Mouse (Mus musculus): ENCODE data around the gene Ccpg1. TPM values are rescaled to one million over a fixed set of nuclear protein-coding genes. Genes with fewer than 3 reads are reported as not detected.

The Ccpg1 gene
- polyA plus RNA-seq, 1 experiment from 2014 or later, result 17.4 TPM

DNA sequence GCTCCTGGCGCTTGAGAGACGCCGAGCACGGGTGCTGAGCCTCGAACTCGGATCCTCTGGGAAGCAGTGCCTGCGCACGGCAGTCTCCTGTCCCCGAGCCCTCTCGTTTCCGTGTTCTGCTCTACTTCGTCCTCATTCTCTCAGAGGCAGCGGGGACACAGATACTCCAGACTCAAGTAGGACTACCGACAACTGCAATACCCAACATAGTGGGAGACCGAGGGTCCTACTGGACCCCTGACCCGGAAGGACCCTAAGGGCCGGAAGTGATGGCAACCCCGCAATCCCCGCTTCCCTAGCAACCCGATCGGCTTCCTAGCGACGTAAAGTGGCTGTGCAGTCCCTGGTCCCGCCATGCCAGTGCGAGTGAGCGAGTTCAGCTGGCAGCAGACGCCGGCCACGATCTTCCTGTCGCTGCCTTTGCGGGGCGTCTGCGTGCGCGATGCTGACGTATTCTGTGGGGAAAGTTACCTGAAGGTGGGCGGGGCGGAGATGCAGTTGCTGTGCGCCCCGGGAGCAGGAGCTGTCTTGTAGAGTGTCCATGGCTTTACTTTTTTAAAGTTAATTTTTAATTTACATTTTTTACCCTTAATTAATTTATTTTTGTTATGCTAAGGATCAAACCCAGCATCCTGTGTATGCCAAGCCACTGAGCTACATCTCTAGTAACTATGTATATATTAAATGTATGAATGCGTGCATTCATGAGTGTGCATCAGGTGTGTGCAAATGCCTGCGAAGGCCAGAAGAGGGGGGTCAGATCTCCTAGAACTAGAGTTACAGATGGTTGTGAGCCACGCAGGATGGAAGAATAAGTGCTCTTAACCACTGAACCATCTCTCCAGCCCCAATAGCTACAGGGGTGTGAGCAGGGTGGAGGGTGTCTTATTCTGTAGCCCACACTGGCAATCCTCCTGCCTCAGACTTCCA, 26.4 kb upstream of the Ccpg1 start, which contains the start of the genes Dyx1c1 and Gm44503:
Gene Dyx1c1, plus strand, starts transcription at position 265 of the 930 bp plus-strand sequence.
Gene Gm44503, plus strand, starts transcription at position 332 of the 930 bp plus-strand sequence.
- Histone ChIP-seq H3K36me3 (ENCODE audit: control insufficient read depth, insufficient read depth, low read length) (no peaks in the 10 kb centered on the region), H3K27ac (ENCODE audit: low read depth, low read length) (peak within 1 kb of the TSS; percentile 37; the same call in 1 of the 2 replicates), H3K9ac (ENCODE audit: low read depth, low read length) (peak within 1 kb of the TSS; percentile 56), H3K4me2 (peak within 1 kb of the TSS; percentile 58), H3K4me1 (ENCODE audit: control insufficient read depth, insufficient read depth, low read length) (no peaks in the 10 kb centered on the region), H3K4me3 (ENCODE audit: low read depth, low read length) (peak within 1 kb of the TSS; percentile 69), H3K9me3 (replicated peaks; ENCODE audit: control insufficient read depth, low read length) (no peaks in the 10 kb centered on the region), H3K27me3 (ENCODE audit: control insufficient read depth, insufficient read depth, low read length) (no peaks in the 10 kb centered on the region)
- ATAC-seq (replicated peaks; ENCODE audit: insufficient number of reproducible peaks, low FRiP score, low TSS enrichment), result peak; percentile 72
- 2% methylated on average over 43 of the region's 43 CpGs for WGBS (ENCODE audit: insufficient replicate concordance)

DNA sequence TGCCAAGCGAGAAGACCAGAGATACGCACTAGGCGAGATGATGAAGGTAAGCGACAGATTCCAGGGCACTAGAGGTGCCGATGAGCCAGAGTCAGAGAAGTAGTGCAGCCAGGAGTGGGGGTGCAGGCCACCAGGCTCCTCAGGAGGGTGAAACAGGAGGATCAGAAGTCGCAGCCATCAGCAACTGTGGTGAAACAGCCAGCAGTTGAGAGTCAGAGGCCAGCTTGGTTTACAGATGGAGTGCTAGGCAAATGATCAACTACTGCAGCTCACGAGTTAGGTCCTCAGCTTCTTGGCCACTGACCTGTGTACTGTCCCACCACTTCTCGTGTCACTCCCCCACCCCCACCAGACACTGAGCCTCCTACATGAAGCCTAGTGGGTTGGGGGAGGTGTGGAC, 23.9 kb upstream of the Ccpg1 start:
- Histone ChIP-seq H3K4me1 (ENCODE audit: control insufficient read depth, insufficient read depth, low read length) (no peaks in the 10 kb centered on the region), H3K9me3 (replicated peaks; ENCODE audit: control insufficient read depth, low read length) (no peaks in the 10 kb centered on the region), H3K27me3 (ENCODE audit: control insufficient read depth, insufficient read depth, low read length) (no peaks in the 10 kb centered on the region), H3K4me3 (ENCODE audit: low read depth, low read length) (no peak overlapping the region), H3K27ac (ENCODE audit: low read depth, low read length) (no peak overlapping the region), H3K36me3 (ENCODE audit: control insufficient read depth, insufficient read depth, low read length) (no peaks in the 10 kb centered on the region), H3K4me2 (no peak overlapping the region), H3K9ac (ENCODE audit: low read depth, low read length) (no peak overlapping the region)
- no peak for ATAC-seq (replicated peaks; ENCODE audit: insufficient number of reproducible peaks, low FRiP score, low TSS enrichment)
- WGBS (ENCODE audit: insufficient replicate concordance), result 60% methylated on average over 8 of the region's 8 CpGs

DNA sequence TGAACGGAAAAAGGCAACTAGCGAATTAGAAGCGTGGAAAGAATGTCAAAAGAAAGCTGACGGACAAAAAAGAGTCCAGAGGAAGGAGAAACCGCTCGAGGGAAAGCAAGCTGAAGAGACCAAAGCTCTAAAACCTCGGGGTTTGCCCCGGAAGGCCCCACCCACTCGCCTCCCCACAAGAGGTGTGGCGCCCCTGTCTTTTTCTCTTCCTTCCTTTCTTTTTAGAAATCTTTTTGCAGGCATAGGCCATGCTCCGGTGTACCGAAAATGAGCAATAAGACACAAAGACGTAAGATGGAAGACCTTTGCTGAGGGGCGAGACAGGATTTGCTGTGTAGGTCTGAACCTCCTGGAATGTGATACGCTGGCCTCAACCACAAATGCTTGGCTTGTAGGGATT, 23.3 kb upstream of the Ccpg1 start:
- WGBS (ENCODE audit: insufficient replicate concordance), result 66% methylated on average over 15 of the region's 15 CpGs
- ATAC-seq (replicated peaks; ENCODE audit: insufficient number of reproducible peaks, low FRiP score, low TSS enrichment), result no peak
- Histone ChIP-seq H3K9ac (ENCODE audit: low read depth, low read length) (no peak overlapping the region), H3K4me1 (ENCODE audit: control insufficient read depth, insufficient read depth, low read length) (no peaks in the 10 kb centered on the region), H3K4me3 (ENCODE audit: low read depth, low read length) (no peak overlapping the region), H3K27me3 (ENCODE audit: control insufficient read depth, insufficient read depth, low read length) (no peaks in the 10 kb centered on the region), H3K4me2 (no peak overlapping the region), H3K9me3 (replicated peaks; ENCODE audit: control insufficient read depth, low read length) (no peaks in the 10 kb centered on the region), H3K36me3 (ENCODE audit: control insufficient read depth, insufficient read depth, low read length) (no peaks in the 10 kb centered on the region), H3K27ac (ENCODE audit: low read depth, low read length) (no peak overlapping the region)

DNA sequence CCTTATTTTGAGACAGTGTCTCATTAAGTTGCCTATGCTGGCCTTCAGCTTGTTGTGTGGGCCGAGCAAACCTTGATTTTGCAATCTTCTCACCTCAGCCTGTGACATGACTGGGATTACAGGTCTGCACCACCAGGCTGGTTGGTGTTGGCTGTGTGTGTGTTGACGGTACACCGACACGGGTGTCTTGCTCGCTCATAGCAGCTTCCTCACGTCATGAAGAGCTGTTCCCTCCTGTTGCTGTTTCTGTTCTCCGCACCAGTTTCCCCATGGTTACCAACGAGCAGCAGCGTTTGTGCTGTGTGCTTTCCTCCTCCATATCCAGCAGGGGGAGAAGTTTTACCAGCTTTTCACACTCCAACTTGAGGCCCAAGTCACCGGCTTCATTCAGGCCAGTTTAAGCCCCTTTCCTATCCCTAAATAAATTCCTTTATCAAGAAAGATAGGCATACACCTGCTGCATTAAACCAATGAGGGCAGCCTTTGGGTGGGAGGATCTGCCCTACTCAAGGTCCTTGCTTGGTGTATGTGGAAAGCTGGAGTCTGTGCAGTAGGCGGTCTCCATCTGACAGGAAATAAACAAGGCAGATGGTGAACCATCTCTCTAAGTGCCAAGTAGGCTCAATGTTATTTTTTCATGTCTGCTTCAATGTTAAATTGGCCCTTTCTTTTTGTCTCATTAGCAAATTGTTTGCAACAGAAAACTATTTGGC, 16.7 kb upstream of the Ccpg1 start:
- Histone ChIP-seq H3K9me3 (replicated peaks; ENCODE audit: control insufficient read depth, low read length) (no peaks in the 10 kb centered on the region), H3K9ac (ENCODE audit: low read depth, low read length) (no peak overlapping the region), H3K27me3 (ENCODE audit: control insufficient read depth, insufficient read depth, low read length) (no peaks in the 10 kb centered on the region), H3K36me3 (ENCODE audit: control insufficient read depth, insufficient read depth, low read length) (no peaks in the 10 kb centered on the region), H3K4me2 (no peak overlapping the region), H3K4me1 (ENCODE audit: control insufficient read depth, insufficient read depth, low read length) (no peaks in the 10 kb centered on the region), H3K4me3 (ENCODE audit: low read depth, low read length) (no peak overlapping the region), H3K27ac (ENCODE audit: low read depth, low read length) (no peak overlapping the region)
- ATAC-seq (replicated peaks; ENCODE audit: insufficient number of reproducible peaks, low FRiP score, low TSS enrichment), result no peak
- WGBS (ENCODE audit: insufficient replicate concordance), result 30% methylated on average over 11 of the region's 11 CpGs

DNA sequence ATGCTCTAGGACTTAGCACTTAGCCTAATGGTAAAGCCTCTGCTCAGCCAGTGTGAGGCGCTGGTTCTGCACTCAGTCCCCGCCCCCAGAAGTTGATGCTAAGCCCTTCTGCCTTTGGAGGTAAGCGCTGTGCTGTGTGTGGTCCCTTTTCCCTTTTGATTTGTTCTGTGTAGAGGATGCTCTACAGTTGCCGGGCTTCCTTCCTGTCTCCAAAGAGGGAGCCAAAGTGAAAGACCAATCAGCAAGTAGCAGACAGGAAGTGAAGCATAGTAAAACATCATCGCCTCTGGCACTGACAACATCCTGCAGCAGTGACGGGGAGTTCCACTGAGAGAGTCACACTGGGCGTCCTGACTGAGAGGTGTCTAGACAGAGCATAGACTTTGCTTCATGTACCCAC, 15.4 kb upstream of the Ccpg1 start:
- Histone ChIP-seq H3K27me3 (ENCODE audit: control insufficient read depth, insufficient read depth, low read length) (no peaks in the 10 kb centered on the region), H3K4me2 (no peak overlapping the region), H3K27ac (ENCODE audit: low read depth, low read length) (no peak overlapping the region), H3K4me3 (ENCODE audit: low read depth, low read length) (no peak overlapping the region), H3K4me1 (ENCODE audit: control insufficient read depth, insufficient read depth, low read length) (no peaks in the 10 kb centered on the region), H3K9ac (ENCODE audit: low read depth, low read length) (no peak overlapping the region), H3K36me3 (ENCODE audit: control insufficient read depth, insufficient read depth, low read length) (no peaks in the 10 kb centered on the region), H3K9me3 (replicated peaks; ENCODE audit: control insufficient read depth, low read length) (no peaks in the 10 kb centered on the region)
- WGBS (ENCODE audit: insufficient replicate concordance), result 57% methylated on average over 7 of the region's 7 CpGs
- ATAC-seq (replicated peaks; ENCODE audit: insufficient number of reproducible peaks, low FRiP score, low TSS enrichment), result no peak

DNA sequence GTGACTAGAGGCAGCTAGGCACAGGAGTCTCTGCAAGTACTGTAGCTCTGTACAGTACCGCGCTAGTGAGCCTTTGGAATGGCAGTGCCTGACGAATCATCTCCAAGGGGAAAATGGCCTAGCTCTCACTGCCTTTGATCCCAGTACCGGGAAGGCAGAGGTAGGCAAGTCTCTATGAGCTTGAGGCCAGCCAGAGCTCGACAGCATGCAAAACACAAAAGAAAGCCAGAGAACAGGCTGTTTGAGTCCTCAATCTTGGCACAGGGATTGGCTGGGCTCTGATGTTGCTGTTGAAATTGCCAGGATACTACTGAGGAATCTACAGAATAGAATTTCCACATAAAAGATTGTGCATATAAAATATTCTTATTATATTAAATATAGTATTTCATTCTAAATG, 12.8 kb upstream of the Ccpg1 start:
- Histone ChIP-seq H3K27ac (ENCODE audit: low read depth, low read length) (no peak overlapping the region), H3K36me3 (ENCODE audit: control insufficient read depth, insufficient read depth, low read length) (no peaks in the 10 kb centered on the region), H3K4me3 (ENCODE audit: low read depth, low read length) (no peak overlapping the region), H3K9me3 (replicated peaks; ENCODE audit: control insufficient read depth, low read length) (no peaks in the 10 kb centered on the region), H3K4me2 (no peak overlapping the region), H3K4me1 (ENCODE audit: control insufficient read depth, insufficient read depth, low read length) (no peaks in the 10 kb centered on the region), H3K9ac (ENCODE audit: low read depth, low read length) (no peak overlapping the region), H3K27me3 (ENCODE audit: control insufficient read depth, insufficient read depth, low read length) (no peaks in the 10 kb centered on the region)
- no peak for ATAC-seq (replicated peaks; ENCODE audit: insufficient number of reproducible peaks, low FRiP score, low TSS enrichment)
- whole genome bisulfite sequencing (ENCODE audit: insufficient replicate concordance), result 82% methylated on average over 5 of the region's 5 CpGs

DNA sequence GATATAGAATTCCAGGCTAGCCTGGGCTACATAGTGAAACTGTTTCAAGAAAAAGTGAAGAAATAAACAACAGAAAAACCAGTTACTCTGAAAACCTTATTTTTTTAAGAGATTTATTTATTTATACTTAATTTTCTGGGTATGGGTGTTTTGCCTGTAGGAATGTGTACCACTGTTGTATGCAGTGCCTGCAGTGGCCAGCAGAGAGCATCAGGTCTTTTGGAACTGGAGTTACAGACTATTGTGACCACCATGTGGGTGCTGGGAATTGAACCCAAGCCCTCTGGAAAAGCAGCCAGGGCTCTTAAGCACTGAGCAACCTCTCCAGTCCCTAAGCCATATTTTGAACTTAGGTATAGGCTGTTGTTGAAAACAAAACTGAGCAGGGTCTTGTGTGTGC, 12.2 kb upstream of the Ccpg1 start:
- ATAC-seq (replicated peaks; ENCODE audit: insufficient number of reproducible peaks, low FRiP score, low TSS enrichment), result no peak
- Histone ChIP-seq H3K9ac (ENCODE audit: low read depth, low read length) (no peak overlapping the region), H3K4me3 (ENCODE audit: low read depth, low read length) (no peak overlapping the region), H3K4me1 (ENCODE audit: control insufficient read depth, insufficient read depth, low read length) (no peaks in the 10 kb centered on the region), H3K4me2 (no peak overlapping the region), H3K27me3 (ENCODE audit: control insufficient read depth, insufficient read depth, low read length) (no peaks in the 10 kb centered on the region), H3K27ac (ENCODE audit: low read depth, low read length) (no peak overlapping the region), H3K36me3 (ENCODE audit: control insufficient read depth, insufficient read depth, low read length) (no peaks in the 10 kb centered on the region), H3K9me3 (replicated peaks; ENCODE audit: control insufficient read depth, low read length) (no peaks in the 10 kb centered on the region)

DNA sequence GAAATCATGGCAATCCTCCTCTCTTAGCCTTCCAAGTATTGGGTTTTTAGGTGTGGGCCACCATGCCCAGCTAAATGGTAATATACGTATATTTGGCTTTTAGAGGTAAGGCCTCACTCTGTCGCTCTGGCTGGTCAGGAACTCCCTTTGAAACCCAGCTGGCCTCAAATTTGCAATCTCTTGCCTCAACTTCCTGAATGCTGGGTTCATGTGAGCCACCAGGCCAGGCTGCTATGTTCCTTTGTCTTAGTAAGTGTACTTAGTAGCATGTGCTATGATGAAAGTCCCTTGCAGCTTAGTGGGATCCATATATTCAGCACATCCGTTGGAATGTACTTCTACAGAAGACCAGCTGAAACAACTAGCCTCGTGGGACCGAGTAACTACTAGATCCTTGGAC, 10.5 kb upstream of the Ccpg1 start:
- H3K27me3 ChIP-seq (ENCODE audit: control insufficient read depth, insufficient read depth, low read length), result no peaks in the 10 kb centered on the region
- H3K27ac ChIP-seq (ENCODE audit: low read depth, low read length), result no peak overlapping the region
- no peaks in the 10 kb centered on the region for H3K9me3 ChIP-seq (replicated peaks; ENCODE audit: control insufficient read depth, low read length)
- no peaks in the 10 kb centered on the region for H3K4me1 ChIP-seq (ENCODE audit: control insufficient read depth, insufficient read depth, low read length)
- H3K4me2 ChIP-seq, result no peak overlapping the region
- 85% methylated on average over 5 of the region's 5 CpGs for WGBS (ENCODE audit: insufficient replicate concordance)
- H3K9ac ChIP-seq (ENCODE audit: low read depth, low read length), result no peak overlapping the region
- no peak for ATAC-seq (replicated peaks; ENCODE audit: insufficient number of reproducible peaks, low FRiP score, low TSS enrichment)
- H3K4me3 ChIP-seq (ENCODE audit: low read depth, low read length), result no peak overlapping the region
- H3K36me3 ChIP-seq (ENCODE audit: control insufficient read depth, insufficient read depth, low read length), result no peaks in the 10 kb centered on the region

All from heart, embryonic 11.5 days (tissue).